Mouse (Mus musculus) heart, embryonic 10.5 days (tissue): Measurements from ENCODE around the gene Eno2. TPM values are rescaled to one million over a fixed set of nuclear protein-coding genes. Genes with fewer than 3 reads are reported as not detected.

Source experiments
- DNase-seq: peaks from one replicate; pipeline ENCODE4 v3.0.0-alpha.2; 2017; ENCODE audit warnings: low spot score
- H3K27ac ChIP-seq: fragments of 300-500 bp; sonication (generic); 2 replicates; pipeline ENCODE4 v1.5.1; 2016; ENCODE audit warnings: mild to moderate bottlenecking
- H3K27me3 ChIP-seq: fragments of 300-500 bp; sonication (generic); 2 replicates; pipeline ENCODE4 v1.6.1; 2016; ENCODE audit warnings: mild to moderate bottlenecking; ENCODE audit not compliant: poor library complexity, insufficient read depth, severe bottlenecking
- H3K36me3 ChIP-seq: fragments of 300-500 bp; sonication (generic); 2 replicates; pipeline ENCODE4 v1.6.1; 2016; ENCODE audit warnings: mild to moderate bottlenecking, moderate library complexity
- H3K4me1 ChIP-seq: fragments of 300-500 bp; sonication (generic); 2 replicates; pipeline ENCODE4 v1.6.1; 2016; ENCODE audit warnings: mild to moderate bottlenecking
- H3K4me3 ChIP-seq: fragments of 300-500 bp; sonication (generic); 2 replicates; pipeline ENCODE4 v1.5.1; 2016; ENCODE audit warnings: mild to moderate bottlenecking, moderate library complexity
- H3K9me3 ChIP-seq: fragments of 300-500 bp; sonication (generic); 2 replicates; pipeline ENCODE4 v1.6.1; 2016; ENCODE audit warnings: mild to moderate bottlenecking, moderate library complexity
- WGBS: fragments of 180-500 bp; shearing (Covaris S2); methylation state at CpG from one replicate; pipeline ENCODE4 v1.1.7; 2016; 5-methylcytosine and 5-hydroxymethylcytosine counted together
- polyA plus RNA-seq: library from polyadenylated mRNA; unstranded; fragments of >200 nt; fragmentation: Nextera tagmentation; extraction: Ambion mirVana; gene quantifications from 2 replicates; pipeline ENCODE4 v1.2.1, GENCODE M21; 2016

The Eno2 gene
- polyA plus RNA-seq, 1 experiment from 2014 or later, result 4.5 TPM

DNA sequence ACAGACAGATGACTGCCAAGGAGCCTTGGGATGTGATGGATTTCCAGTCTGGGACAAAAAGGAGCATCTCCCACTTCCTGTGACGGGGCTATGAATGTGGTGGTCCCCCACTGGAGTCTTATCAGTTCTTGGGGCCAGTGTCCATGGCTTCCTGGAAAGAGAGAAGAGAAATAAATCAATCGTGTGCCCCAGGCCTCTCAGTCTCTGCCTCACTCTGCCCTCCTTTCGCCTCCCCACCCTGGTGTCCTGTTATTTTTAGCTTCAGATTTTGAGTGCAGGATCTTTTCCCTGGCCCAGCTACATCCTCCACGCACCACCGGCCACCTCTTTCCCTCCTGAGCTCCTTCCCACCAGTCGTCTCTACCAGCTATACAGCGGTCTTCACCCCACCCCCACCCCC is 540 bp upstream of the Eno2 start:
- H3K27ac ChIP-seq, result peak overlapping the region; percentile 74
- H3K9me3 ChIP-seq, result no peaks in the 10 kb centered on the region
- H3K4me3 ChIP-seq, result peak overlapping the region; percentile 71
- WGBS, result 29% methylated on average over 7 of the region's 7 CpGs
- no peaks in the 10 kb centered on the region for H3K36me3 ChIP-seq
- no peak for DNase-seq
- peaks cover 33% of the 10 kb centered on the region for H3K4me1 ChIP-seq
- peaks cover 71% of the 10 kb centered on the region for H3K27me3 ChIP-seq

DNA sequence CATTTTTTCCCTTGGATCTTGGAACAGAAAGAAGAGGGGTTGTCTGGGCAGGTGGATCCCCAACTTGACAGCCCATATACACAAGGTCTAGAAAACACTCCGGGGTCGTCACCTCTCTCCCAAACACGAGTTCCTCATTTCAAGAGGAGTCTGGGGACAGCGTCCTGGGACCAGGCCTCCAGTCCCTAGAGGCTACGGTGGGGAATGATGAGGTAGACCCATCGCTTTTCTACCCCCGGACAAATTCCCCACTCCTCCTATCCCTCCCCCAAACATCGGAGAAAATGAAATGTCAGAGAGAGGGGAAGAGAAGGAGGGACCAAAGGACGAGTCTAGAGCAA is 799 bp downstream of the Eno2 start:
- no peaks in the 10 kb centered on the region for H3K9me3 ChIP-seq
- H3K27me3 ChIP-seq, result peaks cover 66% of the 10 kb centered on the region
- H3K36me3 ChIP-seq, result no peaks in the 10 kb centered on the region
- 0 out of 2 replicates have a peak overlapping the region, but pooled peaks have one; percentile 74 for H3K27ac ChIP-seq
- peak overlapping the region; percentile 71 for H3K4me3 ChIP-seq
- DNase-seq, result no peak
- H3K4me1 ChIP-seq, result peaks cover 33% of the 10 kb centered on the region
- WGBS, result 3% methylated on average over 9 of the region's 9 CpGs

DNA sequence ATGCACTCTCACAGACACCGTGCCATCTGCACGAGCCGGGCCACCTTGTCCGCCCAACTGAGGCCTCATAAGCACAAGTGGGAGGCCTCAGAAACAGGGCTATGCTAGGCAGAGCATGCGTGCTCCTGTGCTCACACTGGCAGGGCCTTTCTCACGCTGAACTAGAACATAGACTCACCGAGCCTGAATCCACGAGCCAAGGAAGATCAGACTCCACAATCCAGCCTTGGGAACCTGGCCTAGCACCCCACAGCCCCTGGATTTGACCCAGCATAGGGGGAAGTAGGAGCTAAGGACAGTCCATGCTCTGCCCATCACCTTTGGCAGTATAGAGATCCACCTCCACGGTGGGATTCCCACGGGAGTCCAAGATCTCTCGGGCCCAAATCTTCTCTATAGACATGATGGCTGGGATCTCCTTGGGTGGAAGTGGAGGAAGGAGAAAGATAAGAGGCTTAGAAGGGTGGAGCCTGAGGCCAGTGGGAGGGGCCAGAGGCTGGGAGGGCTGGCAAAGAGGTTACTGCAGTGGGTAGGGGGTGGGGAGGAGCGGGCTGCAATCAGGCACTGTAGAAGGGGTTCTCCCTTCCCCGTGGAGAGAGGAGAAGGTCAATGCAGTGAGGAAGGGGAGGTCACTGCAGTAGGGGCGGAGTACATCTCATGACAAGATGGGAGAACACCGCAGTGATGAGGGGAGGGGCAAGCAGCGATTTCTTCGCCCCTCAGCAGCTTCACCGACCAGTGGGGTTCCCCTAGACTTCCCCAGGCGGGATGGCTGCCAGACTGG is 1.4 kb downstream of the Eno2 start:
- H3K27ac ChIP-seq, result peak overlapping the region; percentile 13; the same call in 1 of the 2 replicates
- H3K4me1 ChIP-seq, result peaks cover 33% of the 10 kb centered on the region
- peak overlapping the region; percentile 71 for H3K4me3 ChIP-seq
- WGBS, result 19% methylated on average over 19 of the region's 19 CpGs
- DNase-seq, result no peak
- H3K27me3 ChIP-seq, result peaks cover 67% of the 10 kb centered on the region
- H3K9me3 ChIP-seq, result no peaks in the 10 kb centered on the region
- no peaks in the 10 kb centered on the region for H3K36me3 ChIP-seq

DNA sequence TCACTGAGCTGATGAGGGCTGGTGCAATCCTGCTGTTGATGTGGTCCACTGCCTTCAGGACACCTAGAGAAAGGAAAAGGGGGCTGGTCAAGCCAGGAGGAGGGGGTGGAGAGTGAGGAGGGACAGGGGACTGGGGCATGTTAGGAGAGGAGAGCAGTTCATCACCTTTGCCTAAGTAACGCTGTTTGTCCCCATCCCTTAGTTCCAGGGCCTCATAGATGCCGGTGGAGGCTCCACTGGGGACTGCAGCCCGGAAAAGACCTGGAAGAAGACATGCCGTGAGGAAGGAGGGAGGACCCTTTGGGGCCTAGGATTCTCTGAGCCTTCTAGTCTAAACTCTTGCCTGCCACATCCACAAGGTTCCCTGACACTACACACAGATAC is 1.9 kb downstream of the Eno2 start:
- H3K27me3 ChIP-seq, result peaks cover 67% of the 10 kb centered on the region
- no peaks in the 10 kb centered on the region for H3K36me3 ChIP-seq
- no peaks in the 10 kb centered on the region for H3K9me3 ChIP-seq
- peaks cover 33% of the 10 kb centered on the region for H3K4me1 ChIP-seq
- WGBS, result 29% methylated on average over 4 of the region's 4 CpGs
- no peak overlapping the region for H3K27ac ChIP-seq
- no peak overlapping the region for H3K4me3 ChIP-seq
- DNase-seq, result no peak

DNA sequence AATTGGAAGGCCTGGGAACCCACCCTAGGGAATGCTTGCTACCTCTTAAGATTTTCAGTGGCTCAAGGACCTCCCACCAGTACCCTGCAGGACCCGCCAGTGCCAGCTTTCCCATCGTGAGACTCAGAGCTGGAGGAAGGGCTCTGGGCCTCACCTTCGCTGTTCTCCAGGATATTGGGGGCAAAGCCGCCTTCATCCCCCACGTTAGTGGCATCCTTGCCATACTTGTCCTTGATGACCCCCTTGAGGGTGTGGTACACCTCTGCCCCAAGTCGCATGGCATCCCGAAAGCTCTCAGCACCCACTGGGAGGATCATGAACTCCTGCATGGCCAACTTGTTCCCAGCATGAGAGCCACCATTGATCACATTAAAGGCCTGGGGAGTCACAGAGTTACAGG is 3.5 kb downstream of the Eno2 start:
- Histone ChIP-seq H3K36me3 (no peaks in the 10 kb centered on the region), H3K27me3 (peaks cover 70% of the 10 kb centered on the region), H3K4me3 (no peak overlapping the region), H3K4me1 (peaks cover 33% of the 10 kb centered on the region), H3K9me3 (no peaks in the 10 kb centered on the region), H3K27ac (no peak overlapping the region)
- WGBS, result 76% methylated on average over 7 of the region's 7 CpGs
- no peak for DNase-seq

DNA sequence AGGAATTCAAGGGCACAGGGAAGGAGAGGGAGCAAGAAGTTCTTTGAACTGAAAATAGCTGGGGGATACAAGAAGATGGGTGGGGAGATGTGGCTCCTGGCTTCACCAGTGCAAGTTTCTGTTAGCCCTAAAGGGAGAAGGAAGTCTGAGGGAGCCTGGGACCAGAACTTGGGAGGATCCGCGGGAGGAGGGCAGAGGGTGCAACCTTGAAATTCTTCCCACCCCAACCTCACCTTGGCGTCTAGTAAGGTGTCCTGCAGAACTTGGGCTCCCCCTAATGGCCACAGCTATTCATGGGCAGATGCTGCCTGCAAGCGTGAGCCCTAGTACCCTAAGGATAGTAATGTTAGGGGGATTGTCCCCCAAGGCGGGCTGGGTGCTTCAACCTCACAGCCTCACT is 10.2 kb downstream of the Eno2 start:
- H3K9me3 ChIP-seq, result no peaks in the 10 kb centered on the region
- H3K4me1 ChIP-seq, result peaks cover 46% of the 10 kb centered on the region
- WGBS, result under 1% methylated on average over 5 of the region's 5 CpGs

DNA sequence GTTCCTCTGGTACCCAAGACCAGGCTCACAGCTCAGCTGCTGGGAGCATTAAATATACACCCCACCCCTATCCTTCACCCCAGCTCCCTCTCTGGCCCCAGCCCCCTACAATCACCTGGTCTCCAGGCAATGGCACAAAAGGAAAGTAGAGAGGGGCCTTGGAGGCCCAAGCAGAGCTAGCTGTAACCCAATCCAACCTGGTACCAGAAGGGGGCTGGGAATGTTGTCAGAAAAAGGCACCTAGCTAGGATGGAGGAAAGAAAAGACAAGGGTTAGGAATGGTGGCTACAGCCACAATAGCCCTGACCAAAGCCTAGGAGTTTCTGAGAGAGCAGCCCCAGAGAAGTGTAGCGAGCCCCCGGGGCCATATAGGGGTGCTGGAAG is 10.6 kb downstream of the Eno2 start:
- peak overlapping the region; percentile 28 for H3K4me3 ChIP-seq
- peaks cover 25% of the 10 kb centered on the region for H3K27me3 ChIP-seq
- WGBS, result 50% methylated on average over 2 of the region's 2 CpGs
- peaks cover 49% of the 10 kb centered on the region for H3K4me1 ChIP-seq
- H3K9me3 ChIP-seq, result no peaks in the 10 kb centered on the region
- no peak for DNase-seq
- peak overlapping the region; percentile 98 for H3K27ac ChIP-seq
- H3K36me3 ChIP-seq, result no peaks in the 10 kb centered on the region

More for the DNA sequence above, 10.2 kb downstream of the Eno2 start:
- DNase-seq, result peak; percentile 92
- H3K36me3 ChIP-seq, result no peaks in the 10 kb centered on the region
- H3K4me3 ChIP-seq, result peak overlapping the region; percentile 28
- H3K27ac ChIP-seq, result peak overlapping the region; percentile 98
- H3K27me3 ChIP-seq, result peaks cover 25% of the 10 kb centered on the region

DNA sequence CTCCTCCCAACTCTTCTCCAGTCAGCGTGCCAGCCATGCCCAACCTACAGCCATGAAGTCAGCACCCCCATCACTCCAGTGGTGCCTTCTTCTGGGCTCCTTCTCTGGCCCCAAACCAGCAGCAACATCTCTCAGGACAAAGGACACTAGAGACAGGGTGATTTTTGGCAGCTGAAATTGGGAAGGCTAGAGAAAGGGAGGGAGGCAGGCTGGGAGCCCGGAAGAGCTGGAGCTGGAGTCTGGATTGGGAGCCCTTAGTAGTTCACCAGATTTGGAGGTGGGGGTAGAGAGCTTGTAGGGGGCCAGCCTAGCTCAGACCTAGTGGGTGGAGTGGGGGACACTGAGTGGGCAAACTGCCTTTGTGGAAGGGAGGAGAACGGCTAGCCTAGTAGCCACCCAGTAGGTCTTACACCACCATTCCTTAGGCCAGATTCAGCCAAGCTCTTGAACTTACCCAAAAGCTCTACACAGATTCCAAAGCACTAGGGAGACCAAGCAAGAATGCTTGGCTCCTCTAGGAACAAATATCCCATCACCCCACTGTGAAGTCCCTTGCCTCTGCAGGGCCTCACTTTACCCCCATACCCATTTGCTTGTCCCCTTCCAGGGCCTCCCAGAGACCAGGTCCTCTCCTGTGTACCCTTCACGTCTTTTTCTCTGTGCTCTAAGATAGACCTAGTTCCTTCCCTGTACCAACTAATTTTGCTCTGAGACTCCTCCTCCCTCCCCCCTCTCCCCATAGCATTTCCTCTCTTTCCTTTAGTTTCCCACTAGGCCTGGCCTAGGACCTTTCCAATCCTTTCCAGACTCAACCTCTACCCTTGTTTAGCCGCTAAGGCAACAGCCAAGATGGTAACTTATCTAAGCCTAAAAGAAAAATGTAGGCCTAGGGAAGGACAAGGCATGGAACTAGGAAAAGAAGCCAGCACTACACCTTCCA is 11.3 kb downstream of the Eno2 start:
- WGBS, result 44% methylated on average over 5 of the region's 5 CpGs
- H3K36me3 ChIP-seq, result no peaks in the 10 kb centered on the region

DNA sequence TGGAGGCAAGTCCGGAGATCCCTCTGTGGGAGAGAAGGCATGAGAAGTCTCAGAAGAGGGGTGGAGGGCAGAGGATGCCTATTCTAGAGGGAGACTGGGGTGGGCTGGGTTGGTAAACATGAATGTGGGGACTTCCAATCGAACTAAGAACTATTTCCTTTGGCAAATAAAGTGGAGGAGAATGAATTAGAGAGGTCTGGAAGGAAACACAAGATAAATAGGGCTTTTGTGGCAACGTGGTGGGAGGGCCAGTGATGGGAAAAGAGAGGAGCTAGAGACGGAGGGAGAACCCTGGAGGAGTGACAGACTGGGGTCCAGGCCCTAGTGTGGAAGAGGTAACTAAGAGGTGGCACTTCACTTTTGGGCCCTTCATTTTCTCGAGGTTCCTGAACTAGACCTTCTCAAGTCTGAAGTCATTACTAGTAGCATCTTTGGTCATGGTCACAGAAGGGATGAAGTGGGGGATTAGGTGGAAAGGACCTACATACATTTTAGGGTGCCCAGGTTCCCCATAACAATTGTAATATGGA is 12.1 kb downstream of the Eno2 start:
- Histone ChIP-seq H3K36me3 (no peaks in the 10 kb centered on the region), H3K9me3 (no peaks in the 10 kb centered on the region), H3K4me3 (peak overlapping the region; percentile 92), H3K4me1 (peaks cover 50% of the 10 kb centered on the region), H3K27me3 (peaks cover 11% of the 10 kb centered on the region; the same call in 1 of the 2 replicates), H3K27ac (peak overlapping the region; percentile 98)
- WGBS, result 10% methylated on average over 5 of the region's 5 CpGs
- DNase-seq, result no peak

More for the DNA sequence above, 11.3 kb downstream of the Eno2 start:
- Histone ChIP-seq H3K27ac (peak overlapping the region; percentile 98), H3K4me1 (peaks cover 50% of the 10 kb centered on the region), H3K4me3 (peak overlapping the region; percentile 92), H3K9me3 (no peaks in the 10 kb centered on the region), H3K27me3 (peaks cover 19% of the 10 kb centered on the region)
- DNase-seq, result no peak

DNA sequence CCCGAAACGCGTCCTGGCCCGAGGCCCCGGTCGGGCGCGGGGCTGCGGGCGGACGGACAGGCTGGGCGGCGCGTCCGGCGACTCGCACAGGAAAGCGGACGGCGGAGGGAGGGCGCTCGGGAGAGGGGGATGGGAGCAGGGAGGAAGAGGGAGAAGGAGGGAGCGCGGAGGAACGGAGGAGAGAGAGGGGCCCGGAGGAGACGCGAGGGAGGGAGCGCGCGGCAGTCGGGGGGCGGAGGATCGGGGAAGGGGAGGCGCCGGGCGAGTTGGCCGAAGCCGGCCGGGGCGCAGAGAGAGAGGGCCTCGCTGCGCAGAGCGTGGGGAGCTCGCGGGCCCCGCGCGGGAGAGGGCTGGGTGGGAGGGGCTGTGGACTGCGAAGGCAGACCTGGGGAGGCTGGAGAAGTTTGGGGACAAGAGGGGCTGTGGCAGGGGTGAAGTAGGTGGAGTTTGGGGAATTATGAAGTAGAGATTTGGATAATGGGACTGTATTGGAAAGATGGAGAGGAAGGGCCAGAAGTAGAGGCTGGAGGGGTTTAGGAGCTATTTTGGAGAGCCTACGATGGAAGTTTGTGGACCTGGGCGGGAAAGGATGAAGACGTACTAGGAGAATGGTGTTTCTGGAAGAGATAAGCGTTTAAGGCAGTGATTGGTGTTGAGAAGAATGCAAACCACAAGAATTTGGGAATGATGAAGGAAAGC is 12.7 kb downstream of the Eno2 start:
- Histone ChIP-seq H3K36me3 (no peaks in the 10 kb centered on the region), H3K27me3 (peaks cover 7% of the 10 kb centered on the region; the same call in 1 of the 2 replicates), H3K4me3 (peak overlapping the region; percentile 92), H3K4me1 (peaks cover 50% of the 10 kb centered on the region), H3K9me3 (no peaks in the 10 kb centered on the region), H3K27ac (peak overlapping the region; percentile 98)
- DNase-seq, result peak; percentile 91
- WGBS, result under 1% methylated on average over 51 of the region's 54 CpGs

DNA sequence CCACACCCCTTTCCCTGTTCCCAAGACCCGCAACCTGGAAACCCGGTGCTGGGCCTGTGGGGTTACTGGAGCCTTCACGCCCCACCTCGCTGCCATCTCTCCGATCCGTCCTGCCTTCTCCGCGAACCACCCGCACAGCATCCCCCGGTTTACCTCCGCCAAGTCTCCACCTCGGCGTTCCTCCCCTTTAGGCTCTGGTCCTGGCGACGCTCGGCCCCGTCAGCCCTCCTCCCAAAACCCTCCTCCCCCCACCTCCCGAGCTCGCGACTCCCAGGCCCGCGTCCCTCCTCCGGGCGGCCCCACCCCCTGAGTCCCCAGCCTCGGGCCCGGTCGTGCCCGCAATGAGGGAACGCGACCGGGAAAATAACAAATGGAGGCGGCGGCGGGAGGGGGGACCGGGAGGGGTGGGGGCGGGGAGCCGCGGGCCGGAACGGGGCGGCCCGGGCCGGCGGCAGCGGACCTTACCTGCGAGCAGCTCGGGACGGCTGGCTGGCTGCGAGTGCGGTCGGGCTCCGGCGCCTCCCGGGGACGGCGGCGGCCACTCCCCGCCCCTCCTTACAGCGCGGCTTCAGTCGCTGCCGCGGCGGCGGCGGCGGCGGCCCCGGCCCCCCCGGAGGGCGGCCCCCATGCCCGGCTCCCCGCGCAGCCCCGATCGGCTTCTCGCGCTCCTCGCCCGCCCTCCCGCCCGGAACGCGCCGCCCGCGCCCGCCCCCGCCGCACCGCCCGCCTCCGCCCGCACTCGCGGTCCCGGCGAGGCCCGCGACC is 13.5 kb downstream of the Eno2 start, which contains the start of the genes Gm45234 and Atn1:
TSS of gene Gm45234 (minus strand) at position 191 of the 765 bp plus-strand sequence.
TSS of gene Atn1 (minus strand) at position 694 of the 765 bp plus-strand sequence.
- 1% methylated on average over 93 of the region's 100 CpGs for WGBS
- H3K27ac ChIP-seq, result peak within 1 kb of the TSS; percentile 98
- no peaks in the 10 kb centered on the region for H3K36me3 ChIP-seq
- H3K4me3 ChIP-seq, result peak within 1 kb of the TSS; percentile 92
- no peaks in the 10 kb centered on the region for H3K9me3 ChIP-seq
- DNase-seq, result peak; percentile 83
- 0 out of 2 replicates have a peak, but pooled peaks cover 2% of the 10 kb centered on the region for H3K27me3 ChIP-seq
- peaks cover 50% of the 10 kb centered on the region for H3K4me1 ChIP-seq

DNA sequence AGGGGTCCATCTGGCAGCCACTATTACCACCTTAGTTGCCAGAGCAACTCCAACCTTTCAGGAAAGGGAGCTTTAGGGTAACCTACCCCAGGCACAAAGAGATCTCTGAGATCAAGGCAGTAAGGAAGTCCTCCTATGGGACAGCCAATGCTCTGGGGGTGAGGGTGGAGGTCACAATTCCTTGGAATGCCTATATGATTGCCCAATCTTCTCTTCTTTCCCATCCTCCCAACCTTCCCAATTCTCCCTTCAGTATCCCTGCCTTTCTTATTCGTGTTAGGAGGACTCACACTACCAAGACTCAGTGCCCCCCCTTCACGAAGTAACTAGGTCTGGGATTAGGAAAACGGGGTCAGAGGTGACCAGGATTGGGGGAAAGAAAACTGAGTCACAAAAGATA is 14.2 kb downstream of the Eno2 start:
- H3K4me3 ChIP-seq, result peak overlapping the region; percentile 92
- H3K4me1 ChIP-seq, result peaks cover 50% of the 10 kb centered on the region
- no peaks in the 10 kb centered on the region for H3K36me3 ChIP-seq
- peak overlapping the region; percentile 98 for H3K27ac ChIP-seq
- H3K27me3 ChIP-seq, result no peaks in the 10 kb centered on the region
- no peaks in the 10 kb centered on the region for H3K9me3 ChIP-seq
- WGBS, result 6% methylated on average over 3 of the region's 3 CpGs
- no peak for DNase-seq
